Mouse (Mus musculus) induced T-regulatory cell, adult 2 months (primary cell): ENCODE measurements at regions not wholly inside any gene's neighbourhood (a gene's known extent, or its start where the extent isn't known, plus 50 kb on each side); places are given as distances from the start of the nearest gene placed in this dataset.

Source experiments
- DNase-seq: peaks from one replicate; pipeline ENCODE4 v3.0.0-alpha.2; 2012; ENCODE audit warnings: low read depth

- DNase-seq, result no peak
Observed at GRCm38 (mm10) chr4:10141238-10141934, 732.9 kb upstream of the 2610301B20Rik start.

GRCm38 (mm10) chr4:10149911-10150310, 724.4 kb upstream of the 2610301B20Rik start:
- no peak for DNase-seq

GRCm38 (mm10) chr4:10150501-10150900, 723.8 kb upstream of the 2610301B20Rik start:
- peak; percentile 17 for DNase-seq

- no peak for DNase-seq
Observed at GRCm38 (mm10) chr4:10155705-10156390, 718.5 kb upstream of the 2610301B20Rik start.

- no peak for DNase-seq
Observed at GRCm38 (mm10) chr4:10189896-10190295, 684.4 kb upstream of the 2610301B20Rik start.

- no peak for DNase-seq
Observed at GRCm38 (mm10) chr4:10197245-10197943, 676.9 kb upstream of the 2610301B20Rik start.

- DNase-seq, result no peak
Observed at GRCm38 (mm10) chr4:10201835-10202234, 672.5 kb upstream of the 2610301B20Rik start.

GRCm38 (mm10) chr4:10204224-10204623, 670.1 kb upstream of the 2610301B20Rik start:
- no peak for DNase-seq

- DNase-seq, result no peak
Observed at GRCm38 (mm10) chr4:10209324-10209923, 664.9 kb upstream of the 2610301B20Rik start.

GRCm38 (mm10) chr4:10211303-10211702, 663.0 kb upstream of the 2610301B20Rik start:
- no peak for DNase-seq

- DNase-seq, result no peak
Observed at GRCm38 (mm10) chr4:10235324-10235723, 639.0 kb upstream of the 2610301B20Rik start.

GRCm38 (mm10) chr4:10242117-10242516, 632.2 kb upstream of the 2610301B20Rik start:
- no peak for DNase-seq

GRCm38 (mm10) chr4:10242909-10243308, 631.4 kb upstream of the 2610301B20Rik start:
- DNase-seq, result no peak

- DNase-seq, result no peak
Observed at GRCm38 (mm10) chr4:10254029-10254690, 620.1 kb upstream of the 2610301B20Rik start.

GRCm38 (mm10) chr4:10257537-10257936, 616.8 kb upstream of the 2610301B20Rik start:
- no peak for DNase-seq

GRCm38 (mm10) chr4:10260351-10260750, 613.9 kb upstream of the 2610301B20Rik start:
- no peak for DNase-seq

- no peak for DNase-seq
Observed at GRCm38 (mm10) chr4:10265942-10266341, 608.4 kb upstream of the 2610301B20Rik start.

GRCm38 (mm10) chr4:10285562-10285961, 588.7 kb upstream of the 2610301B20Rik start:
- DNase-seq, result no peak

GRCm38 (mm10) chr4:10290326-10290725, 584.0 kb upstream of the 2610301B20Rik start:
- peak; percentile 7 for DNase-seq

- no peak for DNase-seq
Observed at GRCm38 (mm10) chr4:10295012-10295530, 579.2 kb upstream of the 2610301B20Rik start.

GRCm38 (mm10) chr4:10296220-10296619, 578.1 kb upstream of the 2610301B20Rik start:
- DNase-seq, result no peak

- no peak for DNase-seq
Observed at GRCm38 (mm10) chr4:10311886-10312285, 562.4 kb upstream of the 2610301B20Rik start.
